Mouse (Mus musculus) C3H10T1/2 (cell line): ENCODE data around the gene Cer1. TPM values are rescaled to one million over a fixed set of nuclear protein-coding genes. Genes with fewer than 3 reads are reported as not detected.

Experiments
- polyA plus RNA-seq, 2 experiments: library from polyadenylated mRNA; unstranded; fragments of >200 nt; fragmentation: generic; extraction: Trizol; gene quantifications; one replicate each; pipeline ENCODE4 v1.2.1; 2012; ENCODE audit warnings: missing spikeins in 2 of 2

The Cer1 gene
- not detected for polyA plus RNA-seq

DNA sequence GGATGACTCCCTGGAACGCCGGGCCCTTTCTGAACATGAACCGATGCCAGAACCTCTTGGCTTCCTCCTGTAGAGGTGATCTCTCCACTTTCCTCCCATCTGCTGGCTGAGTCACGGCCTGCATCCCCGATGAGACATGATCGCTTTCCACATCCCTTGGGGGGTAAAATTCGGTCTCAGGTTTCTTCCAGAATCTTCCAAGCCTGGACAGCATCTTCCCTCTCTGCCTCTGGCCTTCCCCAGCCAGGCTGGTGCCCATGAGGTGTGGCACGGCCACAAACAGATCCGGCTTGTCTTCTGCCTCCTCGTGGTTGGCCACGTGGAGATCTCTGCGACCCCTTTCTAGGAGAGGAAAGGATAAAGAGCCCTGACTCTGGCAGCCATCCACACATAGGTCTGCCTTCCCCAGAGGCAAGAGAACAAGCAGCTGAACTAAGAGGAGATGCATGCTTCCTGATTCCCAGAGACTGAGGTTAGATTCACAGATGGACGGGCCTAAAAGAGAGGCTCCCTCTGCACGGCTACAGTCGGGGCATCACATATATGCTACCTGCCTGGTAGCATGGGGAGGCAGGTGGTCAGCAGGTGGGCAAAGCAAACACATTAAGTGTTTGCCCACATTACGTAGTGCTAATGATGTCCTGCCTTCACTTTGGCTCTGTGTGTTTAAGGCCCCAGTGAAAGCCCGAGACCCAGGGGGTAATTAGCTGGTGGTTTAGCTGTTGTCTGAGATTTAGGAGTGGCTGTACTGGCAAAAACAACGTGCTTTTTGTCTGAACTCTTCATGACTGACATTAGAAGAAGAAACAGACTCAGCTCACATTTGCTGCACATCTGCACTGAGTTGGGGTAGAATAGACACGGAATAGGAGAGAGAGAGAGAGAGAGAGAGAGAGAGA lies at the start of gene Cer1:
TSS of gene Cer1 (minus strand) at position 513 of the 899 bp plus-strand sequence.

DNA sequence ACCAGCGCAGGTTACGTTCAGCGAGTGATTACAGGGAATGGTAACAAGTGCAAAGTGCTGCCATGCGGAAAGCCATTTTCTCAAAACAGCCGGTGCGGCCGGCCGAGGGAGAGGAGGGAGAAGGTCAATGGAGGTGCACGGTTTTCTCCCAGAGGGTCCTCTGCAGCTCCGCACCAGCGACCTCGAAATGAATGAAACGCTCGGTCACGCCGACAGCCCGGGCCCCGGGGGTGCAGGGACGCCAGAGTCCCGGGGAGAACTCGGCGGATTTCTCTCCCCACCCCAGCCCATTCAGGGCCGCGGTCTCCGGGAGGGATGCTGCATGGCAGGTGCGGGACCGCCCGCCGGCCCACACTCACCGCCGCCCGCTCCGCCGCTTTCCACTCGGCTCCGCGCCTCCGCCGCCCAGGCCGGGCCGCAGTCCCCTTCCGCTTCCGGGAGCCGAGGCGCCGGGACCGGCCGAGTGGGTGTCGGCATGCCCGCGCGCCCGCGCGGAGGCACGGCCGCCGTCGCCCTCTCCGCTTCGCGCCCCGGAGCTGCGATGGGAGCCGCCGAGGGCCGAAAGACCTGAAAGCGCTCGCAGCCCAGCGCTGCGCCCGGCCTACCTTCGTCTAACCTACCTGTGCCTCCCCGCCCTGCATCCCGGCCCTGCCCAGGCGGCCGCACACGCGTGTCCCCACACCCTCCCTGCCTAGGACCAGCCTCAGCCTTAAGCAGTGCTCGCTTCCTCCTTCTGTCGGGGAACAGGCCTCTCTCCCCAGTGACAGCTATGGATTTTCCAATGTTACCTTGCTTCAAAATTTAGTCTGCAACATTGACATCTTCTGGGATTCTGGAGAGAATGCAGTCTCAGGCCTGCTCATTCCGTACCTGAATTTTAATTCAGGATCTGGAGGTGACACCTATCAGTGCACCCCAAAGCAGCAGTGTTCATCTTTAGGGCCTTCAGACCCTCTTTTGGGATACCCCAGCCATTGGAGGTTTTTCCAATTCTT lies 25.5 kb downstream of the Cer1 start, which contains the start of gene Zdhhc21:
TSS of gene Zdhhc21 (minus strand) at position 828 of the 995 bp plus-strand sequence.

Other genes starting within 250 kb of the Cer1 start
- gene Nfib, start 179.4 kb downstream of the Cer1 start, polyA plus RNA-seq, result 10 to 100 TPM in 1 of 2 experiments, 1 to 10 TPM in 1; 2.1 to 19.1 TPM
- 1 to 10 TPM in 1 of 2 experiments, under 1 TPM in 1; 0.47 to 1.5 TPM for gene Zdhhc21, start 25.2 kb downstream of the Cer1 start, polyA plus RNA-seq
- under 1 TPM in 1 of 2 experiments, not detected in 1; 0.01 TPM for gene Frem1, start 167.2 kb upstream of the Cer1 start, polyA plus RNA-seq